Mouse (Mus musculus): ENCODE data around the gene Slc2a13.

Slc2a13 gene

DNA sequence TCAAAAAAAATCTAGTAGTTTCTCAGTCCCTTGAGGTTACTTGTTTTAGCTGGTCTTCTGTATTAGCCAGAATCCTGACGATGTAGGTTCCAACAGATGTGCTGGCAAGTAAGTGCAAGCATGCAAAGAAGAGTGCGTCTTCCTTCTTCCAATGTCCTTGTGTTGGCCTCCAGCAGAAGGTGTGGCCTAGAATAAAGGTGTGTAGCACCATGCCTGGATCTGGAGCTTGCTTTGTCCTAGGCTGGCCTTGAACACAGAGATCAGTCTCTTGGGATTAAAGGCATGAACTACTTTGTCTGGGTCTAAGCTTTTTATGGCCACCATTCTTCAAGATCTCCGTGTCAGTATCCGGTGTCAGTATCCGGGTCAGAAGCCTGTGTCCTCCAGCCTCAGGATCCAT is 293.5 kb downstream of the Slc2a13 start:
- DNase-seq (ENCODE audit: low spot score in 2 of 2) = no peak

DNA sequence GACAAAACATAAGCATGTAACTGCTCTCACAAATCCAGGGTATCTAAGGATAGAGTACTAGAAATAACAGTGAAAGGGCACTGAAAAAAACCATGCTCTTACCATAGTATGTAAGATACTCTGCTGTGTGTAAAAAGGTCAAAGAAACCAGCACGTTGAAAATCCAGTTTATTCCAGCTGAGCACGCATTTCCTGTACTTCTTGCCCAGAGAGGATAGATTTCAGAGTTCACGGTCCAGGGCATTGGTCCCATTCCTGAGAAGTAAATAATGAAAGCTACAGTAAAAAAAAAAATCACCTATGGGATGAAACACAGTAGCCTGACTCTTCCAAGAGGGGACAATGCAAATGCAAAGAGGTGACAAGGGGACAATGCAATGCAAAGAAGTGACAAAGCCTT is 297.1 kb downstream of the Slc2a13 start:
- DNase-seq (ENCODE audit: low spot score in 2 of 2) = no peak

DNA sequence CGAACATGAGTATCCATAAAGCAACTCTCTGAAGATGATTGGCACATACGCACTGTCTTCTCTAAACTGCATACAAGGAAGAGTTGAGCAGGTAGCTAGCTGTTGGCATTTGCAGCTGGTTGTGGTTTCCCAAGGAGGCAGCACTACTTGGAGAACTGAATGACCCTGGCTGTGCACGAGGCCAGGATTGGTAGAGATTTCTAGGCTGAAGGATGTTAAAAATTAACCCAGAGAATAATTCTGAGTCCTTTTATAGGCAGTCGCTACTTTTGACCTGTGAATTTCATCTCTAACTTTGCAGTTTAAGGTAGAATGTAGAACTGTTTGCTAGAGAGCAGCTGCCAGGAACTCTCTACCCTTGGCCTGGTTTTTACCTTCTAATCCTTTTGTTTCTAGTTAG is 304.5 kb downstream of the Slc2a13 start:
- DNase-seq (ENCODE audit: low spot score in 2 of 2) = no peak

DNA sequence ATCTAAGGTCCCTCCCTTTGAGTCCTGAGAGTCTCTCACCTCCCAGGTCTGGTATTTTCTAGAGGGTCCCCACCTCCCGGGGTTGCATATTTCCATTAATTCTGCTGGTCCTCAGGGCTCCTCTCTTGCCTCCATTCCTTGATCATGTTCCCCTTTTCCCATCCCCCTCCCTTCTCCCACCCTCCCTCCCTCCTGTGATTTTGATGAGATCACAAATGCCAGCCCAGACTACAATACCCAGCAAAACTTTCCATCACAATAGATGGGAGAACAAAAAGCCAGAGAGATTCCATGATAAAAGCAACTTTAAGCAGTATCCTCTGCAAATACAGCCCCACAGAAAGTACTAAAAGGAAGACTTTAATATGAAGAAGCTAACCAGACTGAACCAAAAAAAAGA is 309.1 kb downstream of the Slc2a13 start:
- DNase-seq (ENCODE audit: low spot score in 2 of 2) = no peak

DNA sequence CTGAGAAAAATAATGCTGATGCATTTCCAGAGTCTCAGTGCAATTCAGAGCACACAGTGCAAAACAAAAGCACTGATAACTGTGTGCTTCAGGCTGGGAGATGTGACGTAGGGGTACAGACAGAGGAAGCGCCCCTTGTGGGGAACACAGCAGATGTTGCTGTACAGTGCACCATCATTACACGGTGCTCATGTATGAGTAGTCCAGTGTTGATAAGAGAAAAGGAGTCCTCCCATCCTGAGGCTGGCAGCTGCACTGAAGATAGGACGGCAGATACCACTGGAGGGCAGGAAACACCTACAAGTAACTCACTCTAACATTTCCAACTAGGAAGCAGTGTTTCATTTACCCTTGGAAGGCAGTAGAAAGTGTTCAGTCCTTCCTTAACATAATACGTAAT is 312.5 kb downstream of the Slc2a13 start:
- no peak for DNase-seq (ENCODE audit: low spot score in 2 of 2)

DNA sequence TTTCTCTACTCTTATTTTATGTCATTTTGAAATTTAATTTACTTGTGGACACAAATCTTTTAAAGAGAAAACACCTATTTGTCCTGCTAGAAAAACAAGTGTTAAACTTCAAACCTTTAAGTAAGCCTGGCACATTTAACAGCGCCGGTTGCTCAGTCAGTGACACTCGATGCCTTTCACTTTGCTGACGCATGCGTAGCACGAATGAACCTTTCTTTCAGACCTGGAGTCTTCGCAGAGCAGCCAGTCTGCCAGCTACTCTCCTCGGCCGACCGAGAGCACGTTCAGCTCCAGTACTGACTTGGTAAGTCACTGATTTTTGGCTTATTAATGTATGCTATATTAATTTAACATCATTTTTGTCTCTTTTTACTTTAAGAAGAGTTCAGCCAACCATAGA is 315.9 kb downstream of the Slc2a13 start:
- no peak for DNase-seq (ENCODE audit: low spot score in 2 of 2)

DNA sequence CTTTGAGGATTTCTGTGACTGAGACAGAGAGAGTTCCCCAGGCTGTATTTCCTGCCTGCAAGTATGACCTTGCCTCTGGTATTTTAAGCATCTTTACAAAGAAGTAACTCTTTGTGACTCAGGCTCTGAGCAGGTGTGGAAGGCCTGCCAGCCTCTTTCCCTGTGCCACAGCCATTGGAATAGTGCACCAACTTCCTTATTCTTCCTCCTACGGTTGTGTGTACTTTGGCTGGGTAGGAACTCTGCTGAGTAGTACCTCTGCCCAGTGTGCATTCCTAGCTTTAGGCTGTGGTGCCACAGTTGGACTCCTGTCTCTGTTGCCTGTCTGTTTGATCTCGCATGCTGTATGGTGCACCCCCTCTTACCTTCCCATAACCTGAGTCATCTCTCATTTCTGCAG is 317.8 kb downstream of the Slc2a13 start:
- DNase-seq (ENCODE audit: low spot score in 2 of 2) = no peak

DNA sequence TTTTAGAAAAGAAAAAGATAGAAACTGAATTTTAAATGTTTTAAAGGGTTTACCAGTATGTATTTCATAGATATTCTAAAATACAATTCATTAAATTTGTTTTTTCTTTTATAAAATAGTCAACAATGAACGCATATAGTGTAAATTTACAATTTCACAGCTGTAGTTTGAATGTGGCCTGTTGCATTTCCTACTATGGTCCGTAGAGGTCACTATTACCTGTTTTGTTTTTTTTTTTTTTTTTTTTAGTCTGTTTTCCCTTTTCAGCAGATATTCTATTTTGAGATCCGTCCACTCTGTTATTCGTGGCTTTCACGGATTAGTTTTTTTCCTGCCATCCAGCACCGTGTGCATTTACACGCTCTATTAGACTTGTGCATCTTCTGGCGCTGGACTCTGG is 320.1 kb downstream of the Slc2a13 start:
- DNase-seq (ENCODE audit: low spot score in 2 of 2) = no peak

DNA sequence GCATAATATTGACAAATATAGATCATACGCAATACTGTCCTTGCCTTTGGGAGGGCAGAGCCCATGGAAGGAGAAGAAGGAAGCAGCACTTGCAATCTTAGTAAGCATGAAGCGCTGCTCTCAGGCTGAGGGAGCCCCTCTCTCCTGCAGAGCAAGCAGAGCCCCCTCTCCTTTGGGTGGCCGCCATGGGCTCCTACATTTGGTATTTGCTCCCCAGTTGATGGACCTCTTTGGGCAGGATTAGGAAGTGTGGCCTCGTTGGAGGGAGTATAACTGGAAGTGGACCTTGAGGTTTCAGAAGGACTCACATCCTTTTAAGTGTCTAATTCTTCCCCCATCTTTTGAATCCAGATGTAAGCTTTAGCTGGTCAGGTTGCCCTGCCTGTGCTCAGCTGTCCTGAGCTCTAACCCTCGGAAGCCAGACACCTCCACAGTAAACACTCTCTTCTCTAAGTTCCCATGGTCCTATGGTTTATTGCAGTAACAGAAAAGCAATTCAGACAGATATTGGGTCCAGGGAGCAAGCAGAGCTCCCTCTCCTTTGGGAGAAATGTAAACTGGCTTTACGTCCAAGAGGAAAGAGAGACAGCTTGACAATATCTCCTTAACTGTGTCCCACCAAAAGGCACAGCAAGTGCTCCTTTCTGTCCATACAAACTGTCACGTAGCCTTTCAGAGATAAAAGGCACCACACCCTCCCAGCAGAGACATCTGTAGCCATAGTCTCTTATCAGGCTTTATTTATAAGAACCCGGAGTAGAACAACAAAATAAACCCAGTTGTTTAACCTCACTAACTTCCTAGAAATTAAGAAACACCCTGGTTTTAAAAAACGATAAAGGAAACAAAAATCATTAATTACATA is 321.3 kb downstream of the Slc2a13 start:
- DNase-seq (ENCODE audit: low spot score in 2 of 2) = no peak

DNA sequence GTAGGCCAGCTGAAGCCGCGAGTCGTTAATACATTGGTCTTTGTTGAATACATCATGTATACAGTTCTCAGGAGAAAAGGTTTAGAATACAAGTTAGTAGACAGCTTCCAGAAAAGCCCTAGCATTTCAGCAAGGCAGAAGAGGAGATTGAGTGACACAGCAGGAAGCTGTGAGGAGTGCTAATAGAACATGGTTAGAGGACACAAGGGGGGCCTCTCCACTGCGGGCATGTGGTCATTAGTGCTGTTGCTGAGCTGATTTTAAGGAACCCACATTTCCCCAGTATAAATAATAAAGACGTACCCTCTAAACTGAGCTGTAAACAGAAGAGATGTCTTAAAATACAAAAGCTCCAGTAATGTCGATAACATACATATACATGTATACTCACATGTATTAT is 322.2 kb downstream of the Slc2a13 start:
- DNase-seq (ENCODE audit: low spot score in 2 of 2) = no peak

DNA sequence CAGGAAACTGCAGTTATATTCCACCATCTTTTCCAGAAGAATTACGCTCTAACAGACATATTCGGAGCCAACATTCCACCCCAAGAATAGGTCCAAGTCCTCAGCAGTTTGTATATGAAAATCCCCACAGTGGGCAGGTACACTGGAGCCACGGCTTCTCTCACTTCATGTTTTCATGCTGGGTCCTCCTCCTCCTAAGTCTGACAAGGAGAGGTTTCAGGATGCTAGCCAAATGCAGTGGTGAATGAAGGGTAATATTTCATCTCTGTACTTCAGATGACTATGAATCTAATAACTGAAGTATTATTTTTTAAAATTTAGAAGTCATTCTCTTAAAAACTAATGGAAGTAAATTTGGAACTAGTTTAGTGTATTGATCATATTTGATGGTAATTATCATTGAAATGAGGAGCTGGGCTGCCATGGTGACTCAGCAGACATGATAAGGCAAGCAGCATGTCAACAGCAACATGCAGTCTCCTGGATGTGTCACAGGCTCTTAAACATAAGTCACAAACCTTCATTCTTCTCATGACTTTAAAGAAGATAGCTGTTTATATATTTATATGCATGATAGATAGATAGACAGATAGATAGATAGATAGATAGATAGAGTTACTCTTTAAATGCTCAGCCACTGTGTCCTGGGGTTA is 332.3 kb downstream of the Slc2a13 start:
- DNase-seq (ENCODE audit: low spot score in 2 of 2) = no peak

DNA sequence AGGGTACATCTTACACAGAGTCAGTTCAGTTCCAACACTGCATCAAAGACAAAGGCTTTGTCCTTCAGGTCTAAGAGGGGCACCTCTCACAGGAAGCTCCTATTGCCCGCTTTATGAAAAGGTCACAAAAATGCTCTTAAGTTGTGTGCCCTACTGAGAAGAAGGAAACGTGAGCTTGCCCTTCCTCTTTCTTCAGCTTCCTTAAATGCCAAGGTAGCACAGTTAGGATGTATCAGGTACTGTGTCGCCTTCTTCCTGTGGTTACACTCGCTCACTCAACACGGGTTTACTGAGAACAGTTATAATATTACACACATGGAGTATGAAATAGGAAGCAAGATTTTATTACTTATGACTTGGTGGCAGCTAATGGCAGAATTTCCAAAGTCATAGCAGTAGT is 335.8 kb downstream of the Slc2a13 start:
- no peak for DNase-seq (ENCODE audit: low spot score in 2 of 2)
